In the genomic region with DNA sequence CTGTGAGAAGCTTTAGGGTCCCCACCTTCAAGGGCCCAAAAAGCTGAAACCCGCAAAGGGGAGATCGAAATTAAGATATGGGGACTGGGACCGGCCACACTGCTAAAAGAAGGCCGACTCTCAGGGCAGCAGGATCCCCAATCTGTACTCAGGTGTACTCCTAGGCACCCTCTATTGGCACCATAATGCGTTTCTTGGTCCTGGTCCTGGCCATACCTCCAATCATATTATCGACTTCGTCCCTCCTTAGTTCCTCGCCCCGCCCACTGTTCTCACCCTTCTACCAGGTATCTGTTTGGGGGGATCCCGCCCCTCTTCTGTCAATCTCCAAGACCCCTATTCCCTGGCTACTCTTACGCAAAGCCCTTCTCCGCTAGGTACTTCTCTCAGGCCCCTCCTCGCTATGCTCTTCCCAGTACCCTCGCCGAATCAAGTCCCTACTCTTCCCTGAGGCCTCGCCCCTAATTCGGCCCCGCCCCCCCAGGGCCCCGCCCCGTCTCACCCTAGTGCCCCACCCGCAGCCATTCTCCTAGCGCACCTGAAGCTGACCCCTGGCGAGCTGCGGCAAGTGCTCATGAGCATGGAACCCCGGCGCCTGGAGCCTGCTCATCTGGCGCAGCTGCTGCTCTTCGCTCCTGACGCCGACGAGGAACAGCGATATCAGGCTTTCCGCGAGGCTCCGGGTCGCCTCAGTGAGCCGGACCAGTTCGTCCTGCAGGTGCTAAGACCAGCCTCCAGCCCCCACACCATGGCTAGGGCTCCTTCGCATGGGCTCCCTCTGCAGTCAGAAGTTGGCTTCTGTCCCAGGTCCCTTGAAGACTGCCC, we compare ENCODE assay signal across 8 mouse cellular contexts. TPM values are rescaled to one million over a fixed set of nuclear protein-coding genes. Genes with fewer than 3 reads are reported as not detected.
DNase-seq lines count a peak whose midpoint lies in the region; ATAC-seq and TF ChIP-seq lines count a peak whose summit lies in the region.

No protein-coding gene starts in this region.

- H3K27ac ChIP-seq in embryonic facial prominence, embryonic 11.5 days (replicated peaks; ENCODE audit: low read depth, low read length): no peak overlapping the region
- H3K27ac ChIP-seq in intestine, postnatal 0 days (ENCODE audit: low read depth, low read length): no peak overlapping the region

- H3K4me1 ChIP-seq in embryonic facial prominence, embryonic 11.5 days (ENCODE audit: control insufficient read depth, insufficient read depth, low read length): no peaks in the 10 kb centered on the region
- H3K4me1 ChIP-seq in intestine, postnatal 0 days (replicated peaks; ENCODE audit: control insufficient read depth, insufficient read depth, low read length): 0 out of 2 replicates have a peak, but pooled peaks cover 3% of the 10 kb centered on the region

- no peaks in the 10 kb centered on the region for H3K9me3 ChIP-seq in embryonic facial prominence, embryonic 11.5 days (replicated peaks; ENCODE audit: control insufficient read depth, low read length)
- no peaks in the 10 kb centered on the region for H3K9me3 ChIP-seq in intestine, postnatal 0 days (ENCODE audit: control insufficient read depth)

- DNase-seq in ovary, postnatal 36 days (ENCODE audit: low spot score): peak; percentile 31
- DNase-seq in ovary, postnatal 14 days (ENCODE audit: low spot score): no peak
- peak; percentile 49 for DNase-seq in embryonic facial prominence, embryonic 11.5 days (ENCODE audit: low spot score)
- peak; percentile 23 for DNase-seq in lung, postnatal 14 days
- DNase-seq in testis, postnatal 10 days (ENCODE audit: low spot score): peak; percentile 58
- DNase-seq in spleen, adult 12 weeks (ENCODE audit: low spot score): no peak
- no peak for DNase-seq in frontal cortex, postnatal 14 days (ENCODE audit: low spot score in 2 of 2)

- 8% methylated on average over 39 of the region's 39 CpGs for WGBS in embryonic facial prominence, embryonic 11.5 days
- WGBS in intestine, postnatal 0 days: 7% methylated on average over 39 of the region's 39 CpGs

- H3K36me3 ChIP-seq in embryonic facial prominence, embryonic 11.5 days (replicated peaks; ENCODE audit: control insufficient read depth, insufficient read depth, low read depth, low read length): no peaks in the 10 kb centered on the region
- H3K36me3 ChIP-seq in intestine, postnatal 0 days (ENCODE audit: control insufficient read depth, insufficient read depth): no peaks in the 10 kb centered on the region

- peaks cover 7% of the 10 kb centered on the region for H3K27me3 ChIP-seq in embryonic facial prominence, embryonic 11.5 days (ENCODE audit: control insufficient read depth, insufficient read depth, low read length)
- no peaks in the 10 kb centered on the region for H3K27me3 ChIP-seq in intestine, postnatal 0 days (replicated peaks; ENCODE audit: control insufficient read depth, insufficient read depth, low read length)

- TF ChIP-seq CTCF in intestine, postnatal 0 days (IDR thresholded peaks at IDR 0.05; ENCODE audit: low read depth): peak; percentile 35

- no peak overlapping the region for H3K9ac ChIP-seq in embryonic facial prominence, embryonic 11.5 days (replicated peaks; ENCODE audit: low read length)
- peak overlapping the region; percentile 34; the same call in 1 of the 2 replicates for H3K9ac ChIP-seq in intestine, postnatal 0 days (ENCODE audit: low read depth, low read length)

- ATAC-seq in embryonic facial prominence, embryonic 11.5 days (replicated peaks; ENCODE audit: insufficient number of reproducible peaks, low FRiP score, low TSS enrichment, low read depth): no peak
- peak; percentile 79 for ATAC-seq in intestine, postnatal 0 days

- peak overlapping the region; percentile 46 for H3K4me2 ChIP-seq in embryonic facial prominence, embryonic 11.5 days (ENCODE audit: low read depth, low read length)
- peak overlapping the region; percentile 70 for H3K4me2 ChIP-seq in intestine, postnatal 0 days (replicated peaks; ENCODE audit: low read depth)

- H3K4me3 ChIP-seq in embryonic facial prominence, embryonic 11.5 days (ENCODE audit: low read depth, low read length): peak overlapping the region; percentile 14
- peak overlapping the region; percentile 27 for H3K4me3 ChIP-seq in intestine, postnatal 0 days (ENCODE audit: low read depth, low read length)

RNA-seq across cellular contexts. Expression of a gene that starts 16.6 kb away (rescaled TPM):
- polyA plus RNA-seq in embryonic facial prominence, embryonic 11.5 days (2014; fragmentation: Nextera tagmentation; extraction: Ambion mirVana): 246 and 261 TPM in 2 replicates
- 429 and 451 TPM in 2 replicates for polyA plus RNA-seq in intestine, postnatal 0 days (2015; fragmentation: Nextera tagmentation; extraction: Ambion mirVana)

RNA-seq across cellular contexts. Expression of a gene that starts 29.9 kb away (rescaled TPM):
- 0.36 and 0.59 TPM in 2 replicates for polyA plus RNA-seq in embryonic facial prominence, embryonic 11.5 days (2014; fragmentation: Nextera tagmentation; extraction: Ambion mirVana)
- polyA plus RNA-seq in intestine, postnatal 0 days (2015; fragmentation: Nextera tagmentation; extraction: Ambion mirVana): 0.04 and 0.10 TPM in 2 replicates

RNA-seq across cellular contexts. Expression of a gene that starts 58.0 kb away (rescaled TPM):
- polyA plus RNA-seq in embryonic facial prominence, embryonic 11.5 days (2014; fragmentation: Nextera tagmentation; extraction: Ambion mirVana): 76.3 and 77.3 TPM in 2 replicates
- polyA plus RNA-seq in intestine, postnatal 0 days (2015; fragmentation: Nextera tagmentation; extraction: Ambion mirVana): 46.5 and 52.4 TPM in 2 replicates

Comparison
In these comparisons a context has a peak if more than half of its experiments do, and no peak if none do; other contexts are left out.
1. DNase-seq: peak in ovary, postnatal 36 days (single experiment), embryonic facial prominence, embryonic 11.5 days (single experiment), lung, postnatal 14 days (single experiment) and testis, postnatal 10 days (single experiment); none in ovary, postnatal 14 days (single experiment), spleen, adult 12 weeks (single experiment) and frontal cortex, postnatal 14 days (0 of 2).